Mouse (Mus musculus) forebrain, postnatal 0 days (tissue): ENCODE measurements around the gene Tmem40. TPM values are rescaled to one million over a fixed set of nuclear protein-coding genes. Genes with fewer than 3 reads are reported as not detected.

Source experiments
- ATAC-seq: fragments of 200-750 bp; cut with Nextera tagmentation; 2 replicates; pipeline ENCODE4 v1.8.0; 2017; ENCODE audit warnings: mild to moderate bottlenecking, moderate library complexity
- DNase-seq: peaks from one replicate; pipeline ENCODE4 v3.0.0-alpha.2; 2015
- H3K27ac ChIP-seq: fragments of 300-500 bp; sonication (generic); 2 replicates; pipeline ENCODE4 v1.5.1; 2014; ENCODE audit warnings: low read depth, mild to moderate bottlenecking, antibody characterized with exemption, low read length, moderate library complexity, mixed read lengths
- H3K27me3 ChIP-seq: fragments of 300-500 bp; sonication (generic); 2 replicates; pipeline ENCODE4 v1.6.1; 2014; ENCODE audit warnings: mild to moderate bottlenecking, low read length, mixed read lengths; ENCODE audit not compliant: insufficient read depth
- H3K36me3 ChIP-seq: fragments of 300-500 bp; sonication (generic); 2 replicates; pipeline ENCODE4 v1.6.1; 2014; ENCODE audit warnings: mild to moderate bottlenecking, moderate library complexity; ENCODE audit not compliant: insufficient read depth
- H3K4me1 ChIP-seq: fragments of 300-500 bp; sonication (generic); 2 replicates; pipeline ENCODE4 v1.6.1; 2014; ENCODE audit warnings: antibody characterized with exemption; ENCODE audit not compliant: insufficient read depth
- H3K4me2 ChIP-seq: fragments of 300-500 bp; sonication (generic); 2 replicates; pipeline ENCODE4 v1.6.1; 2014; ENCODE audit warnings: low read depth, mild to moderate bottlenecking, moderate library complexity
- H3K4me3 ChIP-seq: fragments of 300-500 bp; sonication (generic); 2 replicates; pipeline ENCODE4 v1.5.1; 2014; ENCODE audit warnings: low read depth, low read length, mixed read lengths
- H3K9ac ChIP-seq: fragments of 300-500 bp; sonication (generic); 2 replicates; pipeline ENCODE4 v1.6.1; 2014; ENCODE audit warnings: mild to moderate bottlenecking
- H3K9me3 ChIP-seq: fragments of 300-500 bp; sonication (generic); 2 replicates; pipeline ENCODE4 v1.6.1; 2016; ENCODE audit warnings: low read length
- CTCF ChIP-seq: sonication (generic); IDR thresholded peaks from 2 replicates; pipeline ENCODE4 v1.5.1; 2016; ENCODE audit warnings: antibody characterized with exemption, control low read depth, low read depth
- whole genome bisulfite sequencing: fragments of 180-500 bp; shearing (Covaris S2); extraction: QIAGEN DNeasy Blood & Tissue Kit; methylation state at CpG from one replicate; pipeline ENCODE4 v1.1.7; 2014; 5-methylcytosine and 5-hydroxymethylcytosine counted together
- polyA plus RNA-seq: library from polyadenylated mRNA; unstranded; fragments of >200 nt; fragmentation: Nextera tagmentation; extraction: Ambion mirVana; gene quantifications from 2 replicates; pipeline ENCODE4 v1.2.1, GENCODE M21; 2015
- total RNA-seq: library from RNA; depleted of rRNA; stranded (reverse); fragments of >200 nt; gene quantifications from 2 replicates; pipeline ENCODE4 v1.2.3, GENCODE M21; 2014; rRNA removed

Gene Tmem40
- 0.38 and 1.4 TPM in 2 replicates for total RNA-seq
- 0.73 and 1.1 TPM in 2 replicates for polyA plus RNA-seq

- Histone ChIP-seq H3K27ac (no peak within 1 kb of the TSS), H3K27me3 (no peaks in the 10 kb centered on the region), H3K9me3 (no peaks in the 10 kb centered on the region), H3K9ac (no peak within 1 kb of the TSS), H3K4me1 (peaks cover 3% of the 10 kb centered on the region; the same call in 1 of the 2 replicates), H3K4me3 (no peak within 1 kb of the TSS), H3K36me3 (no peaks in the 10 kb centered on the region), H3K4me2 (no peak within 1 kb of the TSS)
- ATAC-seq = no peak; the same call in 1 of the 2 replicates
- no peak for DNase-seq
- WGBS = 3% methylated on average over 9 of the region's 9 CpGs
- no peak for TF ChIP-seq CTCF
Observed at GRCm38 (mm10) chr6:115761995-115762756, at the start of gene Tmem40. Gene Tmem40, minus strand, starts transcription at chr6:115762410.

GRCm38 (mm10) chr6:115811606-115812005 is 49.4 kb upstream of the Tmem40 start:
- H3K36me3 ChIP-seq = peaks cover 10% of the 10 kb centered on the region
- WGBS = 70% methylated on average over 8 of the region's 8 CpGs
- no peaks in the 10 kb centered on the region for H3K27me3 ChIP-seq
- TF ChIP-seq CTCF = no peak
- no peak overlapping the region for H3K4me2 ChIP-seq
- H3K4me1 ChIP-seq = peaks cover 8% of the 10 kb centered on the region
- no peak for DNase-seq
- H3K9ac ChIP-seq = no peak overlapping the region
- ATAC-seq = no peak
- H3K27ac ChIP-seq = no peak overlapping the region
- H3K4me3 ChIP-seq = no peak overlapping the region
- no peaks in the 10 kb centered on the region for H3K9me3 ChIP-seq

DNA sequence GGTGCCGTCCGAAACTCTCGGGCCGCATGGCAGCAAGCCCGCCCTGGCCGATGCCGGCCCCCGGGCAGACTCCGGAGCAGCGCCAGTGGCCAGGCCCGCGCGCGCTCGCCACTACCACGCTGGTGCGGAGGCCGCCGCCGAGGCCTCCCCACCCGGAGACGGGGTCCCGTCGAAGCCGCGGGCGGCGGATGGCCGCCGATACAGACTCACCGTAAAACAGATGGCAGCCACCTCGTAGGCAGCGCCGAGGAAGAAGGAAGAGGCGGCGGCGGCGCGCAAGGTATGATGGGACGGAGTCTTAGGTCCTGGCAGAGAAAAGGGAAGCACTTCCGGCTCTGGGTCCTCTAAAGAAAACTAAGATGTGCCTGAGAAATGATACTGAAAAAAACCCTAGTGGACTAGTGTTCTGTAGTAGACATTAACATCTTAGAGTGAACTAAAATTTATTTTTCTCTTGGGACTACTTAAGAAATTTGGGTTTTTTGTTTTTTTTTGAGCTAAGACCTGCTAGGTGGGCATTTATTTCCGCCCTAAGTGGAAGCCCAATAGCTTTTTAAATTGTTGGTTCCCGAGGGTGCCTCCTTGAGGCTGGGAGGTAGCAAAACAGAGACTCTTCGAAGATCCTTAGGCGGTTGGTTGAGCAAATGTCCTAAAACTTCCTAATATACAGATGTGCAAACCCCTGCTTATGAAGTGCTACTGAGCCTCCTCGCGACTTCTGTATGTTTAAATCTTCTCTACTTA is 46.5 kb upstream of the Tmem40 start, which contains the start of gene Rpl32:
Rpl32 (minus strand) TSS at position 260 of the 744 bp plus-strand sequence.
- Histone ChIP-seq H3K36me3 (peaks cover 38% of the 10 kb centered on the region), H3K9ac (peak within 1 kb of the TSS; percentile 96), H3K9me3 (no peaks in the 10 kb centered on the region), H3K4me1 (peaks cover 9% of the 10 kb centered on the region), H3K27ac (peak within 1 kb of the TSS; percentile 98), H3K27me3 (no peaks in the 10 kb centered on the region), H3K4me2 (peak within 1 kb of the TSS; percentile 69), H3K4me3 (peak within 1 kb of the TSS; percentile 84)
- peak; percentile 94 for ATAC-seq
- peak; percentile 96 for DNase-seq
- peak; percentile 66 for TF ChIP-seq CTCF
- 2% methylated on average over 47 of the region's 47 CpGs for WGBS

DNA sequence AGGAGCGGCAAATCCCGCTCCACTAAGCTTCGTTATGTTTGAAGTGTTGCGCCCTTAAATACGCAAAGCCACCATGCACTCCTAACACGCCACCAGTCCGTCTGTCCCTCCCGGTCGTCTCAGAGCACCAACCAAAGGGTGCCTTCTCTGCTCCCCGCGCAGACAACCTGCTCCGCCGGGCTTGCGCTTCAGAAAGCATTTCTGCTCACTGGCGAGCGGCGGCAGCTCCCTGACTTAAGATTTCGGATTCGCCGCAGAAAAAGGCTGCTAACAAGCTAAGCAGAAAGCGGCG is 45.9 kb upstream of the Tmem40 start:
- Histone ChIP-seq H3K9me3 (no peaks in the 10 kb centered on the region), H3K27me3 (no peaks in the 10 kb centered on the region), H3K4me2 (peak overlapping the region; percentile 69), H3K4me1 (peaks cover 9% of the 10 kb centered on the region), H3K27ac (peak overlapping the region; percentile 98), H3K4me3 (peak overlapping the region; percentile 84), H3K9ac (peak overlapping the region; percentile 96), H3K36me3 (peaks cover 40% of the 10 kb centered on the region)
- TF ChIP-seq CTCF = no peak
- peak; percentile 56 for ATAC-seq
- under 1% methylated on average over 22 of the region's 22 CpGs for WGBS
- DNase-seq = no peak

DNA sequence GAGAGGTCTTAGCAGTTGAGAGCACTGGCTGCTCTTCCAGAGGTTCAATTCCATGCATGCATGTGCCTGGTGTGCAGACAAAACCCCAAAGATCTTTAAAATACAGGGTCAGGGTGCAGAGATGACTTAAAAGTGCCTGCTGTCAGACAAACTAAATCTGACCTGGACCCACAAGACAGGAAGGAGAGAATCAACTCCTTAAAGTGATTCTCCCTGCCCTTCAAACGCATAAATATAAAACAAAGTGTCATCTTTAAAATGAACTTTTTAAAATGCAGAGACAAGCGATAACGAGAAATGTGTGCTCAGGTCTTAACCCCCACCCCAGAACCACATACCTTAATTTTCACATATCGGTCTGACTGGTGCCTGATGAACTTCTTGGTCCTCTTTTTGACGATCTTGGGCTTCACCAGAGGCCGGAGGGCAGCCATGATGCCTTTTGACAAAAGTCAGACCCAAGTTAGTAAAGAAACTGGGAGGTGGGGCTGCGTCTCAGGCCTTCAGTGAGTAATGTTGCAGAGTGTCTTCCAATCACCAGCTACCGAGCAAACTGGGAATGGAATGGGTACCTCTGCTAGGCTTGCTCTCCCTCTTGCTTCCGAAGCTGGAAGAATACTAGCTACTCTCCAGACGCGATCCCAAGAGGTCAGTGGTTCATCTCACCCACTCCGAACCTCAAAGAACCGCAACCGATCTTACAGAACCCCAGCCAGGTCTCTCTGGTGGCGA is 45.4 kb upstream of the Tmem40 start:
- Histone ChIP-seq H3K9ac (peak overlapping the region; percentile 96), H3K27ac (peak overlapping the region; percentile 98), H3K36me3 (peaks cover 42% of the 10 kb centered on the region), H3K9me3 (no peaks in the 10 kb centered on the region), H3K27me3 (no peaks in the 10 kb centered on the region), H3K4me1 (peaks cover 9% of the 10 kb centered on the region), H3K4me2 (peak overlapping the region; percentile 69), H3K4me3 (peak overlapping the region; percentile 84)
- ATAC-seq (0 out of 2 replicates have a peak, but pooled peaks have one; percentile 1), DNase-seq (no peak)
- no peak for TF ChIP-seq CTCF
- WGBS = 2% methylated on average over 15 of the region's 15 CpGs

DNA sequence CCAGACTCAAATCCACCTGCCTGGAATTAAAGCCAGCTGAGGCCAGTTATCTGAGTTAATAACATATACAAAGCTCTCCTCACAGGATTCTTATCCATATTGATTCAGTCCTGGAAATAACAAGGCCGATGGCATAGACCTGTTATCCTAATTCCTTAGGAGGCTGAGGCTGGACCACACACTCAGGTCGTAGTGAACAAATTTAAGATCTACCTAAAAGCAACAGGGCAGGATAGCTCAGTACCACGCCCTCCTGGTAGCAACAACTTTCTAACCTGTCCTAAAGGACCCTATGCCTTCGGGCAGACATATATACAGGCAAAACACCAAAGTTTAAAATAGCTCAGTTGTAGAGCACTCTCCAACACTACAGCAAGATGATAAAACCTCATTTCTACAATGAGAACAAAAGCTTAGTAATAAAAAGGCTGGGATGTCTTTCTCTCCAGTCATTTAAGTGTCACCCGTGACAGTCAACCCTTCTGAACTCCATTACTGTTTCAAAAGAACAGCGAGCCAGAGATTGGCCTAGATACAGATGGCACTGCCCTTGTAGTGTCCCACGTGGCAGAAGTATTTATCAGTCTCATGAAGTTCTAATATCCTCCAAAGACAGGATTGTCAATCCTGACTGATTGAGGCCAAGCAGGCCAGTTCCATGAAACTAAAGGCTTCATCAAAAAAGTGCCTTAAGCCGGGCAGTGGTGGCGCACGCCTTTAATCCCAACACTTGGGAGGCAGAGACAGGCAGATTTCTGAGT is 42.4 kb upstream of the Tmem40 start:
- DNase-seq (no peak), ATAC-seq (no peak)
- Histone ChIP-seq H3K9ac (no peak overlapping the region), H3K9me3 (no peaks in the 10 kb centered on the region), H3K4me3 (no peak overlapping the region), H3K27ac (no peak overlapping the region), H3K36me3 (peaks cover 62% of the 10 kb centered on the region), H3K27me3 (no peaks in the 10 kb centered on the region), H3K4me1 (peaks cover 9% of the 10 kb centered on the region), H3K4me2 (no peak overlapping the region)
- no peak for TF ChIP-seq CTCF
- WGBS = 66% methylated on average over 10 of the region's 10 CpGs
